Mouse (Mus musculus): ENCODE data around the gene Bcas3.

The Bcas3 gene

DNA sequence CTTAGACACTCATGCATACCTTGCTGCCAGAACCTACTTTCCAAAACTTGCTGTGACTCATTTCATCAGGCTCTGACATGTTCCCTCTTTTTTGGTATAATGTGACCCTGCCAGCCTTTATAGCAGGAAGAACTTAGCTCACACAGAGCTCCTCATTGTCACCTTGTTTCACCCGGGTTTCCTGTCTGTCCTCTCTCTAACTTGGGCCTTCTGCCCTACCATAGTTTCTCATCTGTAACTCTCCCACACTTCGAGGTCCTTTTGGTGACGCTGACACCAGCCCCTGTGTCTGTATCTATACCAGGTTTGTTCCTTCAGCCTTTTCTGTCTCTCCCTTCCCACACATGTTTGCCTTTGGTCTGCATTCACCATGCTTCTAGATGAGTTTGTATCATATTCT, 295.9 kb downstream of the Bcas3 start:
- no peak for DNase-seq (ENCODE audit: extremely low spot score, low read depth, low spot score)

DNA sequence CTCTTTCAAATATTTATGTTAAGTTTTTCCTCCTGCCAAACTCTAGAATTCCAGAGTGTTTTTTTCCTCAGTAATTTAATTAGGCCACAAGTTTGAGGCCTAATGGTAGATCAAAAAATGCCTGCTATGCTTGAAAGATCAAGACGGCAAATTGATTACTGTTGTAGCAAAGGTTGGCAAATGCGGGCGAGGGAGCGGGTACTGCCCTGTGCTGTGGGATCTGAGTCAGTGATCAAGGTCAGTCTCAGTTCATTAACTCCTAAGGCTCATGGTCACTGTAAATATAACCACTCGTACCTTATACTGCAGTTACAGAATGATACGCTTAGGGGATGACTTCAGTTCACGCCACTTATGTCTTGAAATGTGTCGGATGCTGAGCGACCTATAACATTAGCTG, 296.4 kb downstream of the Bcas3 start:
- no peak for DNase-seq (ENCODE audit: extremely low spot score, low read depth, low spot score)

DNA sequence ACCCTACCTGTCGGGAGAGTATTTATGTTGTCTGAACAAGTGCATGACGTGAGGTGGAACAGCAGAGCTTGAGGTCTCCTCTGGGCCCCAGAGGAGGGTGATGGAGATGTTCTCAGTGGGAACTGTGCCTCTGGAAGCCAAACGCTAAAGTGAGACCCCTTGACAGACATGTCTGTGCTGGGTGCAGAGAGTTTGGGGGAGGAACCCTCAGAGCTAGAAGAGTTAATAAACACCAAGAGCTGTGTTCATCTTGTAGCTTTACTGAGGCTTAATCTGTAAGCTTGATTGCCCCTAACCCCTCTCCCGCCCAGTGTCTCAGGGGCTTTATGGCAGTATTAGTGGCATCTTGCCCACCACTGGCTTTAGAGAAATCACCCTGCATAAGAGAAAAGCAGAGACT, 304.5 kb downstream of the Bcas3 start:
- no peak for DNase-seq (ENCODE audit: extremely low spot score, low read depth, low spot score)

DNA sequence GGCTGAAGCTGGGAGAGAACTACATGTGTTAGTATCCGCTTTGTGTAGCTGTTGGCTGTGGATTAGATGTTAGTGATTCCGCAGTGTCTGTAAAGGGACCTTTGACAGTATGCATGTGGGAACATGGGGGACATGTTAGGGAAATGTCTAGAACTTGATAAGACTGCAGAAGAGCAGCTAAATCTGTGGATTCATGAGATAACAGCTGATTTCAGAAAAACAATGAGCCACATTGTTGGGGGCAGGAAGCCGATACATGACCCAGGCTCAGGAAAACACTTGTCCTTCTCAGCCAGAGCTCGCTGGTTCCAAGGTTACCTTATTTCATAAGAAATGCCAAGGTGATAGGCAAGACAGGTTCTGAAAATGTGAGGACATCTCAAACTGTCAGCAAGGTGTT, 307.3 kb downstream of the Bcas3 start:
- DNase-seq (ENCODE audit: extremely low spot score, low read depth, low spot score): no peak

DNA sequence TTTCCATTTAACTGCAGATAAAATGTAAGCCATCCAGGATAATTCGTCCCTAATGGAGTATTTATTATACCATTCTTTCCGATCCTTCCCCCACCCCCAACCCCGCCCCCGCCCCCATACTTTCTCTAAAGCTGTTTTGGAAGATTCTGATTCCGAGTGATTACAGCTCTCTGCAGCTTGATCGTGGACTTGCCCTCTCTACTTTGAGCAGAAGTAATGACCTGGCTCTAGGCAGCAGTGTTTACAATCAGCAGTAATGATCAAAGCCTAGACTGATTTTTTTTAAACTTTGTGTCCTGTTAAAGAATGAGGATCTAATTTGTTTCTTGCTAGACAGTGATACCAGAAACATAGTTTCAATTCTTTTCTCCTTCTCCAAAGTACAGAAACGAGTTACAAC, 314.2 kb downstream of the Bcas3 start:
- DNase-seq (ENCODE audit: extremely low spot score, low read depth, low spot score): no peak

DNA sequence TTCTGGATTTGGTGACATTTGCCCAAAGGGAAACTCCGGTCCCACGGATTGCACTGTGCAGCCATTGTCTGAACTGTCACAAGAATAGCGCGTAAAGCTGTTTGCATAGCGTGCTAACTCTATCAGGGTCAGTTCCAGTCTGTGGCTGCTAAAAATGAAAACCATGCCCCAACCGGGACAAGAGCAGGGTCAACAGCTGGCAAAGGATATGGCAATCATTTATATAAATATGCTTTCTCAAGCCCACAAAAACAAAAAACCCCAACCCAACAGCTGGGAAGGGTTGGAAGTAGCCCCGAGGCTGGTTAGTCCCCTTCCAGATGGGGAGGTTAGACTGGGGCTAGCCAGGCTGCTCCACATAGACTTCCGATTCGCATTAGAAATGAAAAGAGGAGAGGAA, 314.8 kb downstream of the Bcas3 start:
- no peak for DNase-seq (ENCODE audit: extremely low spot score, low read depth, low spot score)

DNA sequence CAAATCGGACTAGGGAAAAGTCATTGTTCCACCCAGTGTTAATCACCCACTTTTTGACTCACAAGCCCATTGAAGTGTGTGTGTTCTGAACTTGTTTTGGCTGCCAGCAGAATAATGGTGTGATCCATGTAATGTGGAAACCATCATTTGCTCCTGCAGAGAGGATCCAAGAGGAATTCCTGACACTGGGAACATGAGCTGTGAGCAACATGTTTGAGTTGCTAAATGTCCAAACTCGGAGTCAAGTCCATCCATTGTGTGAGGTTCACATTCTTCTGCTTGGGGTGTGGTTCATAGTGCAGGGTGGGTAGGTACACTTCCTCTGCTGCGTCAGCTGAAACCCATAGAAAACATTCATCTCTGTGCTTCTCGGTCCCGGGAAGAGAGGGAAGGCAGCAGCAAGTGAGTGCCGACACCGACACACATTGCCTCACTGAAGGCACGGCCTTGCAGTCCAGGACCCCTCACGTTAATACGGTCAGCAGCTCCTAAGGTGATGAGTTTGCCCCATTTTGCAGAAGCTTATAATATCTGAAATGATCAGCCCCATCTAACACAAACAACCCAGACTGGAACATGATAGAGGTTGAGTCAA, 320.0 kb downstream of the Bcas3 start:
- DNase-seq (ENCODE audit: extremely low spot score, low read depth, low spot score): no peak

DNA sequence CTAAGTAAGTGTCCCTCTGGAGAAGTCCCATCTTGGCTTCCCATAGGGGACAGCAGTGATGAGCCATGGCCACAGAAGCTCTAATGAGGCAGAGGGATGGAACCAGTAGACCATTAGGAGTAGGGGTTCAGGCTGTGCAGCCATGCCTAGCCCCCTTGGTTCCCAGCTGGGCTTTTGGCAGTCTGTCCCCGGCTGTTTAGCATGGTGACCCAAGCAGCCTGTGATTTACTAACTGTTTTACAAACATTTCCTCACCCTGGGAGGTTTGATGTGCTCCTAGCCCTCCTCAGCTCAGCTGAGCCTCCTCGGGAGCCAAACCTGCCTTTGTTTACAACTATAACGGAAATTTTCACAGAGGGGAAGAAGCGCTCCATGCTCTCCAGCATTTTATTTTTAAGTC, 322.3 kb downstream of the Bcas3 start:
- no peak for DNase-seq (ENCODE audit: extremely low spot score, low read depth, low spot score)

DNA sequence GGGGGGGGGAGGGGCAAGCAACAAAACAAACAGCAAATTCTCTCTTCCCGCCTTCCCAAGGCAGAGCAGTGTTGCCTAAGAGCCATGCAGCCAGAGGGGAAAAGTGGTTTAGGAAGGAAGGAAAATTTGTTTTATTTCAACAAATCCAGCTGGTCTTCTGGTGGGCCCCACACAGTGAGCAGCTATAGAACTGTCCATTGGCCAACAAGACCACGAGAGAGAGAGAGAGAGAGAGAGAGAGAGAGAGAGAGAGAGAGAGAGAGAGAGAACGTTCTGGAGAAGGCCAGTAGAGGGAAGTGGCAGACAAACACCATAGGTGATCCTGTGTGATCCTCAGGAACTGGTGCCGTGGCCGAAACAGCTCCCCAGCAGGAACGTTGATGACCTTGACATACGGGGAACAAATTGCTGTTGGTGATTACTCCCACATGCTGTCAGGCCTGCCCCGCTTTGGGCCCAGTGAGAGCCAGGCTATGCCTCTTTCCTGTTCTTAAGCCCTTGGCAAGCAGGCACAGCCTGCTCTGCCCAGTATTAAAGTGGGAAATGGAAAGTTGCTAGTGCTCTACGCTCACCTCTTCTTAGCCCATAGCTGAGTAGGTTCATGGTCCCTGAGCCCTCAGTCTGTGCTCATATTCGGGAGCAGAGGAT, 323.5 kb downstream of the Bcas3 start:
- no peak for DNase-seq (ENCODE audit: extremely low spot score, low read depth, low spot score)

DNA sequence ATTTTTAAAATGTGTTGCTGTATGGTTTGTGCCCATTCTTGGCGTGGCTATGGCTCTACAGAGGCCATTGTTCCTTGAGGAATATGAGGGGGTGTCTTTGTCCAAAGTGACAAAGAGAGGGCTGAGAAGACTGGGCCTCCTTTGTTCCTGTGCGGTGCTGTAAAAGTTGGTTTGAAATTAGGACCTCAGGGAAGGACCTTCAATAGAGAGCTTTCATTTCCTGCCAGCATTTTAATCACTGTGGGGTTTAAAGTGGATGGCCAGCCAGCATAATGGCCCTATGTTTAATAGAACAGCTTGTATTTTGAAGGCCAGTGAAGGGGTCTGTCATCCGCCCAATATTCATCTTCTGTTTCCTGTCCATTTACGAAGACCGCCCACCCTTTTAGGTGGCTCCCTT, 325.7 kb downstream of the Bcas3 start:
- no peak for DNase-seq (ENCODE audit: extremely low spot score, low read depth, low spot score)

DNA sequence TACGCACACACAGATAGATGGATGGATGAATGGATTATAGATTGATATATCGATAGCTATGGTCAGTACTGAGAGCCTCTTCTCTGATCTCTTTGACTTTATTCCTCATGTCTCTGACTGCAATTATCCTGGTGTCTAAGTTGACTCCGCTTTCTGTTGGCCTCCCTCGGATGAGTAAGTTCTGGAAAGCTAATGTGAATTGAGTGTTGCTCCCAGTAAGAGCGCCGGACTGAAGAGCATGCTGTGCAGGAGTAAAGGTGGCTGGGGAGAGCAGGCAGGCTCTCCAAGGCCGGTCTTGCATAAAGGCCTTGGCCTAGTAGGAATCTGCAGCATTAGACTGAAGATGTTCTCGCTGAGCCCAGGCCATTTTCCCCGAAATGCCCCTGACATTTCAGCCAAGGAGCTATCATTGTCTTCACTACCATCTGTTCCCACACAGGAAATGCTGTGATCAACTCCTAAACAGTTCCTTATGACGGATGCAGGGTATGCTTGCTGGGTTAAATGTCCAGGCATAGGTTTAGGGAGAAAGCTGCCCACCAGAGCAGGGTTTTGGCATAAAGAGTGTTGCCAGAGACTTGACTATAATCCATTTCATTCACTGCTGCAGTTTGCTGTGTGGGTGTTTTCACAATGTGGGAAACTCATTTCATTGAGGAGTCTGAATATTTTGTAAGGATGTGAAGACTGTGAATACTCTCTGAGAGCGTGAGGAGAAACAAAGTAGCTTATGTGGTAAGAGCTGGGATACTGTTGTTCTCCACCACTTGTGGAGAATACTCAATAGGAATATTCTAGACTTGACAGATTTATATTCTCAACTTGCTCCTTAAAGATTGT, 328.8 kb downstream of the Bcas3 start:
- DNase-seq (ENCODE audit: extremely low spot score, low read depth, low spot score): no peak

DNA sequence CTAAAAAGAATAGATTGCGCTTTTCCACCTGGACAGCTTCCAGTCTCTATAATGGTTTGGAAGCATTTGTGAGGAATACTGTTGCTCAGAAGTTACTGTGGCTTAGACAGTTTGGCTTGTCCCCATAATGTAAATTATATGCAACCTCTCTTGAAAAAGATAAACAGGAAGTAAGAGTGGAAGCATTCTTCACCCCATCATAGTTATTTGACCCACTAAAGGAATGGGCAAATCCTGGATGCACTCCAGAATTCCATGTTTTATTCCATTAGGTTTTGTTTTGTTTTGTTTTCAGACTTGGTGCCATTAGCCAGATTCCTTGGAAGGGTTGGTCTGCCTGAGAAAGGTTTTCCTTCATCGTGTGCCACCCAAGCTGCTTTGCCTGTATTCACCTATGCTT, 332.0 kb downstream of the Bcas3 start:
- DNase-seq (ENCODE audit: extremely low spot score, low read depth, low spot score): no peak

DNA sequence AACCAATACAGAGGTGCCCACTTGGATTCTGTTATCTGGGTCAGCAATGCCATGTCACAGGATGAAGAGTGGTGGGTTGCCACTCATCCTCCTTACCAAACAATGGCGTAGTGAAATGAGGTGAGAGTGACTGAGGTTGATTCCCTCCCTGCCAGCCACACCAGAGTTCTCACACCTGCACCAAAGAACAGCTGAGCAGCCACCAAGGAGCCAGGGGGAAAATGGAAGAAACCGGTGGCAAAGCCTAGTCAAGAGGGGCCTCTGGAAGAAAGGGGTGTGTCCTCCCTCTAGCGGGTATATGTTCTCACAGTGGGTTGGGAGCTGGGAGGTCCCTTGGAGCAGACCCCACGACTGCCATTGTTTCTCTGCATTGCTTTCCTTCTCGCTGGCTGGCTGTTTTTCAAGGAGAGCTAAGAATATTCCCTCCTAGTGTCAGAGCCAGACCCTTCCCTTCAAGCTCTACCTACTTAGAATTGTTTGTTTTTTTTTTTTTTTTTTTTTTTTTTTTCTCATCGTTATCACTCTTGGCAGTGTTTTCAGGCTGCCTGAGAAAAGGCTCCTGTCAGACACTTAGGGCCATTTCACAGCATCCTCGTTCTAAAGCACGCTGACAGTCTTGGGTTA, 335.0 kb downstream of the Bcas3 start:
- DNase-seq (ENCODE audit: extremely low spot score, low read depth, low spot score): no peak

DNA sequence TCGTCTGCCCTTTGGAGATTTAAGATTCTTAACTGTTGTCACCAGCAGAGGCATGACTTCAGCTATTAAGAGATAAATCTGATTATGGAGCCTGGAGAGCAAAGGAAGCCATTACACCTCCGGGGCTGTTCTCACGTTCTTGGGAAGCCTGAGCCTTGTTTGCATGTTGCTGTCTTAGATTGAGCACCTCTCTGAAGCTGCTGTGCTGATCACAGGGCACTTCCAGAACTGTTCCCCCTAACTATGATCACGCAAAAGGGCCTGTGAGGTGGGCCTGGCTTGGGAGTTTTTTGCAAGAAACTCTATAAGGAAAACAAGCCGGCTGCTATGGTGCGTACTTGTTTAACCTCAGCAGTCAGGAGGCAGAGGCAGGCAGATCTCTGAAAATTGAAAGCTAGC, 335.5 kb downstream of the Bcas3 start:
- DNase-seq (ENCODE audit: extremely low spot score, low read depth, low spot score): no peak

DNA sequence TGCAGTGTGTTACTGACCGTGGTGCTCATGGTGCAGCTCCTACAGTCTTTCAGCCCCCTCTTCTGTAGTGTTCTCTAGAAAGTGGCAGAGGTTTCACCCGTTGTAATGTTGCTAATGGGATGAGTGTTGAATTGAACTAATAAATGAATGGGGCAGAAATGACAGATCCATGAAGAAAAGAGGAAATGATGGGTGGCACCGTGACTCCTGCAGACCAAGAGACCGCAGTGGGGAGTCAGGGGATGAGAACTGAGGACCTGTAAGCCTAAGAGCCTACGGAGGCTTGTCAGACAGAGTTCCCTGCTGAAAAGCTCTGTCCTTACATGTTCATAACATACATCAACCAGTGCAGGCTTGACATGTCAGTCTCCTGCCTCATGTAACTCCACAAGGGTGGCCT, 336.3 kb downstream of the Bcas3 start:
- no peak for DNase-seq (ENCODE audit: extremely low spot score, low read depth, low spot score)

DNA sequence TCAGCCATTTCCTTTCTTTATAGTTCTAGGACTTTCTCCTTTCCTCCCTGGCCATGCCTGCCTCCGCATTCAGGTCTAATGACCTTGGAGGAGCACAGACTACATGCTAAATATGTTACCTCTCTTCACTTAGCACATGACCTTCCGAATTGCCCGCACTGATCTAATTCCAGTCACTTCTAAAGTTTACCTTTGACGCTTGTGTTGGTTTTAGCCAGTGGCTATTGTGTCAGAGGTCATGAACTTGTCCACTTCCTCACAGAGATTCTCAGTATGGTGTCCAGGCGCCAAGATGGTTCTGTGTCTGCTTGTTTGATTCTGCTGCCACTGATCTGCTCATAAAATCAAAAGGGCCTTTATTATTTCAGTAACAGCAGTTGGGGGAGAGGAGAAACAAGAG, 338.3 kb downstream of the Bcas3 start:
- DNase-seq (ENCODE audit: extremely low spot score, low read depth, low spot score): no peak

DNA sequence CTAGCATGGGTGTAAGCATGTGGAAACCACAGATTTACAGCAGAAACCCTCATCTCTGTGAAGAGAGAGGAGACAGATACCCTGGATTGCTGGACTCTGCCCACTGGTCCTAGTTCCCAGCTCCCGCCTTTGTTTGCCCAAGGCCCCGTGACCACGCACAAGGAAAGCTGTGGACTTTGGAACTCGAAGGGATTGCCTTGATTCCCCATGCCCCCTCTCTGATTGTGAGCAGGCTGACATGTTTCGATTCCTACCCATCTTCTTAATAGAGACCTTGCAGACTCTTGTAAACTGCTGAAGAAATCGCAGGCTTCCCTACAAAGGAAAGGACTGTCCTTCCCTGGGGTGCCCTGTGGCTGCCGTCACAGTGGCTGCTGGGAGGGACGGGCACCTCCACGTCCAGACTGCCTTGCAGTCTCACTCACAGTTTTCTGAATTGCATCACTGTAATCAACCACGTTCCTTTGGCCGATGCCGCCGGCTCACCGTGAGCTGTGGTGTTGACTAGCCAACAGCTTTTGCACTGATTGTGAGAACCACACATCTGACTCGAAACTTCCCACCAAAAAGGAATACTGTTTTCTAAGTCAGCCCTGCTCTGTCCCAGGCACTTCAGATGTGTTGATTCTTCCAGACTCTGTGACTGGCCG, 342.8 kb downstream of the Bcas3 start:
- no peak for DNase-seq (ENCODE audit: extremely low spot score, low read depth, low spot score)

DNA sequence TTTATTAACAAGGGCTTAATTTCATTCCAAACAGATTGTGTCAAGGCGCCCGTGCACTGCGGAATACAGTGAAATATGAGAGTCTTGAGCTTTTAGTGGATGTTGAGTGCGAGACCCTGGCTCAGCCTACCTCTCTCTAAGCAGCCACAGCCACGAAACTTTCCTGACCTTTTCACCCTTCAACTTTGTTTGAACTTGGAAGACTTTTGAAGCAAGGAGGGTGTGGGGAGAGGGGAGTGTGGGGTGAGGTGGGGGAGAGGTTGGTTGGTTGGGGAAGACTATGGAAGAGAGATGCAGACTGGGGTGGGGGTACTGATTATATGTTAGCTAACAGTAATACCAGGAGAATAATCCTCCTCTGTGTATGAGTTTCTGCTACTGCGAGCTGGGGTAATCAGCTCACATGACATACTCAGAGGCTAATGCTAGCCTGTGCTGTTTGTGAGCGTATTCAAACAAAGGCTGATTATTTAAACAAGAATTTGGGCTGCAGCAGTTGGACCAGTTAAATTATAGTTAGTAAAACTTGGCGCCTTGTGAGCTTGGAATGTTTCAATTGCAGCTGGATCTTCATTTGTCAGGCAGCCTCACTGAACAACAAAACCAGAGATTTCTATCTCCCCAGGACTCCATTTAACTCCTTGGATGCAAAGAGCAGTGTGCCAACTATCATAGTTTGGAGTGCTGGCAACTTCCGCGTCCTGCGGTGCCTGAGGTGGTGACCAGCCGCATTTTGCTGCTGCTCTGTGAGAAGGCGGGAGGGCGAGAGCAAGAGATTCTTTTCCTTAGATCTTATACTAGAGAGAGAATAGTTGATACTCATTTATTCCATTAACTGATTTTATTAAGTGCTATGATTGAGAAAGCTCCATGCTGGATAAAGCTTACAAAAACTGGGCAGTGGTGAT, 343.8 kb downstream of the Bcas3 start:
- no peak for DNase-seq (ENCODE audit: extremely low spot score, low read depth, low spot score)

DNA sequence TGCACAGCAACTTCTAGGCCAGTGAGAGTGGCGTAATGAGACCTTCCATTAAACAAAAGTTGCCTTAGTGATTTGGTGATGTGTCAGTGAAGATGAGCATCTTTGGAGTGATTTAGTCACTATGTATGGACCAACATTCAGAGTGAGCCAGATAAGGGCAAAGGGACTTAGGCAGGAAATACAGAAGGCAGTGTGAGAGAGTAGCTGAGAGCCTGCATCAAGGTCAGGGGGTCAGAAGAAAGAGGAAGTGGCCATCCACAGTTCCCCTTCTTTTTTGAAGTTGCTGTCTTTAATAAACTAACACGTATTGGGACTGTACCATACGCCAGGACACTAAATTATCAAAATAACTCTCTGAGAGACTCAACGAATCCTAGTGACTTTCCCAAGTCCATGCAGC, 344.5 kb downstream of the Bcas3 start:
- DNase-seq (ENCODE audit: extremely low spot score, low read depth, low spot score): no peak

DNA sequence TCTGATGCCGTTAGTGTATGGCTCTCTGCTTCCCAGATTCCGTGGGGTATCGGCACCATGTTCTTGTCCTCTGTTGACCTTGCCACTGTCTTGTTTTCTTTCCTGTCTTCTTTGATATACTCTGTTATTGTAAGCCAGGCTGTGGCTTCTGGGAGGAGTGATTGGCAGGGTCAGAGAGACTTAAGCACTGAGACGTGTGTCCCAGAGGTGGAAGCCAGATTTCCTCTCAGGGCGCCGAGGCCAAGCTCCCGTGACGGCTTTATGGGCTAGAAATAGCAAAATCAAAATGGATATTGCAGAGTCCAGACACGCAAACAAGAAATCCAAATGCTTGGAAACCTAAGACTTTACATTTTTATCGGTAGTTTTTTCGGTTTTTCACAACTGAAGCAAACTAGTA, 345.3 kb downstream of the Bcas3 start:
- no peak for DNase-seq (ENCODE audit: extremely low spot score, low read depth, low spot score)

Data from hindlimb bud, embryonic 11.5 days (tissue).